Mouse (Mus musculus): ENCODE data around the gene 2010111I01Rik. TPM values are rescaled to one million over a fixed set of nuclear protein-coding genes. Genes with fewer than 3 reads are reported as not detected.
"Not testable (repeated sequence)": the region's sequence is repeated elsewhere in the genome, so short reads cannot be mapped to it uniquely, and the experiment has no call there.

The 2010111I01Rik gene
- polyA plus RNA-seq, 2 experiments: 10.7 to 13.6 TPM

- 46% methylated on average over 3 of the region's 3 CpGs for WGBS (ENCODE audit: insufficient replicate concordance)
- 0 out of 4 replicates have a peak, but pooled peaks cover 0 to 1% of the 10 kb centered on the region in 2 experiments for H3K4me1 ChIP-seq (replicated peaks; ENCODE audit: control insufficient read depth in 2 of 2, insufficient read depth in 2 of 2, low read length in 1 of 2)
- no peak for TF ChIP-seq CTCF (IDR thresholded peaks at IDR 0.05; ENCODE audit: low read depth)
- TF ChIP-seq EP300 (IDR thresholded peaks at IDR 0.05; ENCODE audit: low read depth): no peak
Observed at GRCm38 (mm10) chr13:62922645-62923044, 42.0 kb upstream of the 2010111I01Rik start.

DNA sequence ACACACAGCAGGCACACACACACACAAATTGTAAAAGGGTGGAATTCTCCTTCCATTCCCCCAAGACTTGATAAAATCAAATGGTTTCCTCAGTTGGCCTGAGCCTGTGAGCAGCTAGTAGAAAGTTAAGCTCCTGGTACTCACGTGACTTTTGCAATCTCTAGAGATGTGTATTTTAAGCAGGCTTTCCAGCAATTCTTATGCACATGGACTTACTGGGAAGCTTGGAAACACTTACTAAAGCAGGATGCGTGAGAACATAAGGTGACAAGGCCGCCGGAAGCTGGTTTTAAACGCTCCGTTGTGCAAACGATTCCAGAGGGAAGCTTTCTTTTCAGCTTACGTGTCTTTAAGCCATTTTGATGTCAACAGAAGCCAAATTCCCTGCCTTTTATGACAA lies 41.5 kb upstream of the 2010111I01Rik start:
- no peak overlapping the region for H3K27ac ChIP-seq
- 71% methylated on average over 8 of the region's 8 CpGs for WGBS (ENCODE audit: insufficient replicate concordance)
- TF ChIP-seq CTCF (IDR thresholded peaks at IDR 0.05; ENCODE audit: low read depth) (no peak), EP300 (IDR thresholded peaks at IDR 0.05; ENCODE audit: low read depth) (no peak)
- 0 out of 4 replicates have a peak, but pooled peaks cover 0 to 1% of the 10 kb centered on the region in 2 experiments for H3K4me1 ChIP-seq (replicated peaks; ENCODE audit: control insufficient read depth in 2 of 2, insufficient read depth in 2 of 2, low read length in 1 of 2)
- ATAC-seq (ENCODE audit: insufficient read depth) (no peak), DNase-seq (ENCODE audit: low read depth in 3 of 3, low spot score in 3 of 3) (no peak)
- H3K9me3 ChIP-seq (ENCODE audit: control insufficient read depth, low read length): no peaks in the 10 kb centered on the region
- H3K27me3 ChIP-seq (ENCODE audit: control insufficient read depth, insufficient read depth, low read length): no peaks in the 10 kb centered on the region
- no peak overlapping the region for H3K4me3 ChIP-seq (ENCODE audit: insufficient read depth in 1 of 2, low read depth in 2 of 2, low read length in 2 of 2)
- no peak overlapping the region for H3K9ac ChIP-seq (replicated peaks)
- no peak overlapping the region for H3K4me2 ChIP-seq (ENCODE audit: low read depth)
- H3K36me3 ChIP-seq (replicated peaks; ENCODE audit: control insufficient read depth, insufficient read depth, low read depth): no peaks in the 10 kb centered on the region

More at GRCm38 (mm10) chr13:62922645-62923044, 42.0 kb upstream of the 2010111I01Rik start:
- H3K27me3 ChIP-seq (ENCODE audit: control insufficient read depth, insufficient read depth, low read length): no peaks in the 10 kb centered on the region
- ATAC-seq (ENCODE audit: insufficient read depth) (no peak), DNase-seq (ENCODE audit: low read depth in 3 of 3, low spot score in 3 of 3) (no peak)
- no peak overlapping the region for H3K4me2 ChIP-seq (ENCODE audit: low read depth)
- H3K27ac ChIP-seq: no peak overlapping the region
- H3K4me3 ChIP-seq (ENCODE audit: insufficient read depth in 1 of 2, low read depth in 2 of 2, low read length in 2 of 2): no peak overlapping the region
- H3K9me3 ChIP-seq (ENCODE audit: control insufficient read depth, low read length): no peaks in the 10 kb centered on the region
- no peak overlapping the region for H3K9ac ChIP-seq (replicated peaks)
- no peaks in the 10 kb centered on the region for H3K36me3 ChIP-seq (replicated peaks; ENCODE audit: control insufficient read depth, insufficient read depth, low read depth)

DNA sequence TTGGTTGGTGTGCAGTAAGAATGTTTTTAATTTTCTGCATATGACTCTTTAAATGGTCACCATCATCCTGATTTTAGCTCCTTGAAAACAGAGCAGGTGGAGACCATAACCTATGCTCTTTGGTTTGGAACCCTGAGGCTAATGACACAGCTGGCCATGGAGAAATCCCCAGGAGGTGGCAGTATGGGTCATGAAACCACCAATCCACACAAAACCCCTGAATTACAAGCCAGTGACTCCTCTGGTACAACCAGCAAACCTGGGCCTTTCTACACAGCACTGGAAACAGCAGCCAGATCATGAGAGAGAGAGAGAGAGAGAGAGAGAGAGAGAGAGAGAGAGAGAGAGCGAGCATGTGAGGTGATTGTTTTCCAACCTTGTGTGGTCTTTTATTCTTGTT lies 38.2 kb upstream of the 2010111I01Rik start:
- Histone ChIP-seq H3K9ac (replicated peaks) (no peak overlapping the region), H3K4me2 (ENCODE audit: low read depth) (no peak overlapping the region), H3K27me3 (ENCODE audit: control insufficient read depth, insufficient read depth, low read length) (no peaks in the 10 kb centered on the region), H3K27ac (no peak overlapping the region), H3K9me3 (ENCODE audit: control insufficient read depth, low read length) (no peaks in the 10 kb centered on the region), H3K4me3 (ENCODE audit: insufficient read depth in 1 of 2, low read depth in 2 of 2, low read length in 2 of 2) (no peak overlapping the region), H3K4me1 (replicated peaks; ENCODE audit: control insufficient read depth in 2 of 2, insufficient read depth in 2 of 2, low read length in 1 of 2) (no peaks in the 10 kb centered on the region), H3K36me3 (replicated peaks; ENCODE audit: control insufficient read depth, insufficient read depth, low read depth) (no peaks in the 10 kb centered on the region)
- TF ChIP-seq CTCF (IDR thresholded peaks at IDR 0.05; ENCODE audit: low read depth) (peak; percentile 65), EP300 (IDR thresholded peaks at IDR 0.05; ENCODE audit: low read depth) (no peak)
- ATAC-seq (ENCODE audit: insufficient read depth) (no peak), DNase-seq (ENCODE audit: low read depth in 3 of 3, low spot score in 3 of 3) (peak in 1 of 3 experiments; percentile 14)
- 58% methylated on average over 1 of the region's 1 CpGs for WGBS (ENCODE audit: insufficient replicate concordance)

GRCm38 (mm10) chr13:62927470-62927869 lies 37.2 kb upstream of the 2010111I01Rik start:
- DNase-seq (ENCODE audit: low read depth in 3 of 3, low spot score in 3 of 3) (no peak), ATAC-seq (ENCODE audit: insufficient read depth) (no peak)
- no peaks in the 10 kb centered on the region for H3K27me3 ChIP-seq (ENCODE audit: control insufficient read depth, insufficient read depth, low read length)
- no peaks in the 10 kb centered on the region for H3K36me3 ChIP-seq (replicated peaks; ENCODE audit: control insufficient read depth, insufficient read depth, low read depth)
- TF ChIP-seq CTCF (IDR thresholded peaks at IDR 0.05; ENCODE audit: low read depth) (no peak), EP300 (IDR thresholded peaks at IDR 0.05; ENCODE audit: low read depth) (no peak)
- no peaks in the 10 kb centered on the region for H3K4me1 ChIP-seq (replicated peaks; ENCODE audit: control insufficient read depth in 2 of 2, insufficient read depth in 2 of 2, low read length in 1 of 2)
- WGBS (ENCODE audit: insufficient replicate concordance): 43% methylated on average over 1 of the region's 1 CpGs
- H3K4me2 ChIP-seq (ENCODE audit: low read depth): no peak overlapping the region
- H3K27ac ChIP-seq: no peak overlapping the region
- no peak overlapping the region for H3K4me3 ChIP-seq (ENCODE audit: insufficient read depth in 1 of 2, low read depth in 2 of 2, low read length in 2 of 2)
- no peaks in the 10 kb centered on the region for H3K9me3 ChIP-seq (ENCODE audit: control insufficient read depth, low read length)
- H3K9ac ChIP-seq (replicated peaks): no peak overlapping the region

- not testable (repeated sequence) for H3K27ac ChIP-seq; ATAC-seq (ENCODE audit: insufficient read depth); H3K4me1 ChIP-seq (replicated peaks; ENCODE audit: control insufficient read depth in 2 of 2, insufficient read depth in 2 of 2, low read length in 1 of 2); H3K9ac ChIP-seq (replicated peaks); H3K9me3 ChIP-seq (ENCODE audit: control insufficient read depth, low read length); H3K4me2 ChIP-seq (ENCODE audit: low read depth); H3K4me3 ChIP-seq (ENCODE audit: insufficient read depth in 1 of 2, low read depth in 2 of 2, low read length in 2 of 2); H3K27me3 ChIP-seq (ENCODE audit: control insufficient read depth, insufficient read depth, low read length); DNase-seq (ENCODE audit: low read depth in 3 of 3, low spot score in 3 of 3); H3K36me3 ChIP-seq (replicated peaks; ENCODE audit: control insufficient read depth, insufficient read depth, low read depth)
- 77% methylated on average over 3 of the region's 3 CpGs for WGBS (ENCODE audit: insufficient replicate concordance)
Observed at GRCm38 (mm10) chr13:62929144-62929543, 35.5 kb upstream of the 2010111I01Rik start.

All from liver, embryonic 14.5 days (tissue).